Mouse (Mus musculus) naive thymus-derived CD4-positive, alpha-beta T cell, adult 2 months (primary cell): ENCODE data around the gene 4632433K11Rik.

Experiments
- DNase-seq: peaks from one replicate; pipeline ENCODE4 v3.0.0-alpha.2; 2011; ENCODE audit warnings: low read depth

Gene 4632433K11Rik

GRCm38 (mm10) chr7:5020000-5020681, 13.8 kb upstream of the 4632433K11Rik start, which contains the start of the genes Zfp865 and Ccdc106:
TSS of gene Zfp865 (plus strand) at chr7:5020376.
TSS of gene Ccdc106 (plus strand) at chr7:5020553.
- DNase-seq, result peak; percentile 99

DNA sequence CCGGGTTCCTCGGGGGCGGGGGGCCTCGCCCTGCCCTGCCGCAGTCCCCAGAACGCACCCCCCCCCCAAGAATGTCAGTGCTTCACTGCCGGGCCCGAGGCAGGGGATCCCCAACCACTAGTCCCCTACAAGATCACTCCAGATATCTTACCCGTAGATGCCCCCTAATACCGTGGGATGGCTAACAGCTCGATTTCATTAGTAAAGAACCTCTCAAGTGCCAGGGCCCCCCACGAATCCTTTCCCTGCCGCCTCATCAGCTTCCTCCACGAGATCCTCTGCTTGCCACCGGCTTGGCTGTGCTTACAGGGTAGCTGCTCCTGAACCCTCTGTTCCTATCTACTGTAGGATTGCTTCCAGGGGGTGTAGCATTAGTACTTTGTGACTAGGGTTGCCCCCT, 13.2 kb upstream of the 4632433K11Rik start:
- no peak for DNase-seq

DNA sequence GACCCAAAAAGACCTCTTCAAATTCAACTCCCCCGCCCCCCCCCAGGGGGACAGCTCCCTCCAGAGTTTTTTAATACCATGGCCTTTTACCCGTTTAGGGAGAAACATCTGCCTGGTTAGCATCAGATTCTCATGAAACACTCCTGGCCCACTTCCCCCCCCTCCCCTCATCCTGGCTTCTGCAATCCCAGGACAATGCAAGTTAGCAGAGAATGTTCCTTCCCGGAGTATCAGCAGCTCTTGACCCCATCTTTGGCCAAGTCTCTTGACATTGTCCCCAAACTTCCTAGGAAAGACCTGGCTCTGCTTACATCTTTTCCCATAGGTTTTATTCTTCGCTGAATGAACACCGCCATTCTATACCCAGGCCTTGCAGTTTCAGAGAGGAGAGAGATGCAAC, 12.7 kb upstream of the 4632433K11Rik start:
- DNase-seq, result no peak

DNA sequence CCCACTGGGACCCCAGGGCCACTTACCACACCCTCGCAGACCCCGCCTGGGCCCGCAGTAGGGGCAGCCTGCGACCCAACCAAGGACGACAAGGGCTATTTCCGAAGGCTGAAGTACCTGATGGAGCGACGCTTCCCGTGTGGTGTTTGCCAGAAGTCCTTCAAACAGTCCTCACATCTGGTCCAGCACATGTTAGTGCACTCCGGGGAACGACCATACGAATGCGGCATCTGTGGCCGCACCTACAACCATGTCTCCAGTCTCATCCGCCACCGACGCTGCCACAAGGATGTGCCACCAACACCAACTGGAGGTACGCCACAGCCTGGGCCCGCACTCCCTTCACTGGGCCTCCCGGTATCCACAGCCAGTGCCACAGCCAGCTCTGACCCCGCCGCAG, 4.4 kb upstream of the 4632433K11Rik start:
- DNase-seq, result no peak

GRCm38 (mm10) chr7:5029946-5030345, 4.0 kb upstream of the 4632433K11Rik start:
- DNase-seq, result no peak

DNA sequence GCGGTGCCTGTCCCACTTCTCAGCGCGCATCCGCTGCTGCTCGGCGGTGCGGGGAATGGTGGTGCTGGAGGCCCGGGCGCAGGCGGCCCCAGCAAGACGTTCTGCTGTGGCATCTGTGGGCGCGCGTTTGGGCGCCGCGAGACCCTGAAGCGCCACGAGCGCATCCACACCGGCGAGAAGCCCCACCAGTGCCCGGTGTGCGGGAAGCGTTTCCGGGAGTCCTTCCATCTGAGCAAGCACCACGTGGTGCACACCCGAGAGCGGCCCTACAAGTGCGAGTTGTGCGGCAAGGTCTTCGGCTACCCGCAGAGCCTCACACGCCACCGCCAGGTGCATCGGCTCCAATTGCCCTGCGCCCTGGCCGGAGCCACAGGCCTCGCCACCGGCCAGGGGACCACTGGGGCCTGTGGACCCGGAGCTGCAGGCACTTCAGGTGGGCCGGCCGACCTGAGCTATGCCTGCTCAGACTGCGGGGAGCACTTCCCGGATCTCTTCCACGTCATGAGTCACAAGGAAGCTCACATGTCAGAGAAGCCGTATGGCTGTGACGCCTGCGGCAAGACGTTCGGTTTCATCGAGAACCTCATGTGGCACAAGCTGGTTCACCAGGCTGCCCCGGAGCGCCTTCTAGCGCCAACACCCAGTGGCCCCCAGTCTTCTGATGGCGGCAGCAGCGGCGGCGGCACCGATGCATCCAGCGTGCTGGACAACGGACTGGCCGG, 3.2 kb upstream of the 4632433K11Rik start:
- DNase-seq, result no peak

DNA sequence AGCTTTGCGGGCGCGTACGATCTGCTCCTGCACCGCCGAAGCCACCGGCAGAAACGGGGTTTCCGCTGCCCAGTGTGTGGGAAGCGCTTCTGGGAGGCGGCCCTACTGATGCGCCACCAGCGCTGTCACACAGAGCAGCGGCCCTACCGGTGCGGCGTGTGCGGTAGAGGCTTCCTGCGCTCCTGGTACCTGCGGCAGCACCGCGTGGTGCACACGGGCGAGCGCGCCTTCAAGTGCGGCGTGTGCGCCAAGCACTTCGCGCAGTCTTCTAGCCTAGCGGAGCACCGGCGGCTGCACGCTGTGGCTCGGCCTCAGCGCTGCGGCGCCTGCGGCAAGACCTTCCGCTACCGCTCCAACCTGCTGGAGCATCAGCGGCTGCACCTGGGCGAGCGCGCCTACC, 2.4 kb upstream of the 4632433K11Rik start:
- no peak for DNase-seq

DNA sequence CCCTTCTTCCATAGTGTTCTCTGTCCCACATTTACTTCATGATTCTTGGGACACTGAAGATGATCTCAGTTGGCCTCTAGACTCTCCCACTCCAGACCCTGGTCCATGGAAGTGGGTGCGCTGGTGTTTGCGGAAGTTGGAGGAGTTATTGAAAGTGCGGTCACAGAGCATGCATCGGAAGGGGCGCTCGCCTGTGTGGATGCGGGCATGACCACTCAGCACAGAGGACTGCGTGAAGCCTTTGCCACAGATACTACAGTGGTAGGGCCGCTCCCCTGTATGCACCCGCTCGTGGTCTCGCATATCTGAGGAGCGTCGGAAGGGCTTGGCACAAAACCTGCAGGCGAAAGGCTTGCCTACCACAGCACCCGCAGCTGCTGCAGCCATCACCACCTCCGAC, 1.7 kb downstream of the 4632433K11Rik start:
- no peak for DNase-seq

GRCm38 (mm10) chr7:5036136-5036535, 2.2 kb downstream of the 4632433K11Rik start:
- no peak for DNase-seq

DNA sequence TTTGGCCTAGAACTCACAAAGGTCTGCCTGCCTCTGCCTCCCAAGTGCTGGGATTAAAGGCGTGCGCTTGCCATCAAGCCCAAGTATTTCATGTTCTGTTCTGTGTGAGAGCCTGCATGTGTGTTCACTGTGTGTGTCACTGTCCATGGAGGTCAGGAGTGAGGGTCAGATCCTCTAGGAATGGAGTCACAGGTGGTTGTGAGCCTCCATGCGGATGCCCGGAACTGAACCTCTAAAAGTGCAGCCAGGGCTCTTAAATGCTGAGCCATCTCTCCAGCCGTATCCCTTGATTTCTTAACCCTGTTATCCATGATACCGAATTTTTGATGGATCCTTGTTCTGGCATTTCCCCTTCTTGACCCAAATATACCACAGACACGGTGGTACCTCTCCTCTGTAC, 3.1 kb downstream of the 4632433K11Rik start:
- DNase-seq, result no peak

- DNase-seq, result no peak
These were observed 3.5 kb downstream of the 4632433K11Rik start for GRCm38 (mm10) chr7:5037467-5037866.

DNA sequence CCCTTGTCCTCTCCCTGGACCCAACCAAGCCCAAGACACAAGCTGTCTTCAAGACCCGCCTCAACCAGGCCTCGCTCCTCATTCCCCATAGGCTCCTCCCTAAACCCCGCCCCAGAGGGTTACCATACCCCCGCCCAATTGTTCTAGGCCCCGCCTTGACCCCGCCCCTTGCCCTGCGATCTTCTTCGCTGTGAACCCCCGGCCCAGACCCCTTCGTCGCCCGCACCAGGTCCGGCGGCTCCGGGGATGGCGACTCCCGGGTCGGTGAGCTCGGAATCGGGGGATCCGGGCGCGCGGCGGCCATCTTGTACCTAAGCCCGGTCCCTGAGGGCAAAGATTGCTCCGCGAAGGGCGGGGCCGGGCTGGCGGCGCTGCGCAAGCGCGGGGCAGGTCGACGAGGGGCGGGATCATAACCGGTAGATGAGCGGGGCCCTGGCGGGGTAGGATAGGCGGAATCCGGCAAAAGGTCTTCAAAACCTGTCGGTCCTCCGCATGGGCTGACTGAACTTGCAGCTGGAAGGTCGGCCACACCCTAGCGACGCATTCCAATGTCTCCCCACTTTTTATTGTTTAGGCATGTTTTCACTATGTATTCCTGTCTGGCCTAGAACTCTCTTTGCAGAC, 4.3 kb downstream of the 4632433K11Rik start, which contains the start of gene Zfp784:
TSS of gene Zfp784 (minus strand) at position 338 of the 624 bp plus-strand sequence.
- peak; percentile 96 for DNase-seq

- DNase-seq, result no peak
These were observed 5.0 kb downstream of the 4632433K11Rik start for GRCm38 (mm10) chr7:5038940-5039339.

DNA sequence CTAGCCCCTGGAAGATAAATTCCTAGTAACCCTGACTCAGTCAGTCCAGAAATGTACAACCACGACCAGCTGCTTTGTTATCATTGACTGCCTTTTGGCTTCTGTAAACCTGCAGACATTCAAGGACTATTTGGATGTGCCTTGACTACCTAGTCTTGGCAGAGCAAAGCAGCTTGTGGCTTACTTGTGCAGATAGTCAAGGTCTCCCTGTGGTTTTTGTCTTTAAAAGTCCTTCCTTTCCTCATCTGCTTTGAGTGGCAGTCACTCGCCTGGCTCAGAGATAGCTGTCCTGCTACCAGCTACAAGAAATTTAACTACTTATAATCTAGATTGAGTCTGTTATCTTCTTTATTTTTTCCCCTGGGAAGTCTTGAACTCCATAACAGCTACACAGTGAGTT, 11.1 kb downstream of the 4632433K11Rik start:
- DNase-seq, result no peak

DNA sequence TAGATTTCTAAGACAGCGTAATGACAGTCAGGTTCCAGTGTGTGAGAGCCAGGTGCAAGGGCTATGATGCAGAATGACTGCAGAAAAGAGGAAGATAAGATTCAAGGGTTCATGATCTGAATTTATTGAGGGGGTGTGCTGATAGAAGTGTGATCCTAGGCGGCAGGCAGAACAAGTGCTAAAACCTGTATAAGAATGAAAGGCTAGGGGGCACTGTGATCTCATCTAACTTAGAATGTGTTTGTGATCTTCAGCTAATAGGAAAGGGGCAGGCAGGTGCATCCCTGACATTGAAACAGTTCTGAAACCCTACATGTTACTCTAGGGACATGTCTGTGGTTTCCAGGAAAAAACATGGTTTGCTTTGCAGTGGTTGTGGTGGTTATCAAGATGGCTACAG, 12.2 kb downstream of the 4632433K11Rik start:
- DNase-seq, result no peak

DNA sequence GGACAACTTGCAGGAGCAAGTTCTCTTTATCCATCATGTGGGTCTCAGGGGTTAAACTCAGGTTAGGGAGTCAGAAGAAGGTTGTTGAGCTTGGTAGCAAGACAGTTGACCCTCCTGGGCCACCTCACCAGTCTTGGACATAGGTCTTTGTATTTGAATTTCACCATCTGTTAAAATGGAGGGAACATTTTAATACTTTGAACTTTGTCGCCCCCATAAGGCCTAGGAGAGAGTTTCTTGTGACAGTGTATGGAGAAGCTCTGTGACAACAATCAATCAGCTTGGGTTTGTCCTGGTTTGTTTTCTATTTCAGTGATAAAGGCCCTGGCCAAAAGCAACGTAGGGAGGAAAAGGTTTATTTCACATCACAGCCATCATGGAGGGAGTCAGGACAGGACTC, 13.4 kb downstream of the 4632433K11Rik start:
- peak; percentile 78 for DNase-seq

DNA sequence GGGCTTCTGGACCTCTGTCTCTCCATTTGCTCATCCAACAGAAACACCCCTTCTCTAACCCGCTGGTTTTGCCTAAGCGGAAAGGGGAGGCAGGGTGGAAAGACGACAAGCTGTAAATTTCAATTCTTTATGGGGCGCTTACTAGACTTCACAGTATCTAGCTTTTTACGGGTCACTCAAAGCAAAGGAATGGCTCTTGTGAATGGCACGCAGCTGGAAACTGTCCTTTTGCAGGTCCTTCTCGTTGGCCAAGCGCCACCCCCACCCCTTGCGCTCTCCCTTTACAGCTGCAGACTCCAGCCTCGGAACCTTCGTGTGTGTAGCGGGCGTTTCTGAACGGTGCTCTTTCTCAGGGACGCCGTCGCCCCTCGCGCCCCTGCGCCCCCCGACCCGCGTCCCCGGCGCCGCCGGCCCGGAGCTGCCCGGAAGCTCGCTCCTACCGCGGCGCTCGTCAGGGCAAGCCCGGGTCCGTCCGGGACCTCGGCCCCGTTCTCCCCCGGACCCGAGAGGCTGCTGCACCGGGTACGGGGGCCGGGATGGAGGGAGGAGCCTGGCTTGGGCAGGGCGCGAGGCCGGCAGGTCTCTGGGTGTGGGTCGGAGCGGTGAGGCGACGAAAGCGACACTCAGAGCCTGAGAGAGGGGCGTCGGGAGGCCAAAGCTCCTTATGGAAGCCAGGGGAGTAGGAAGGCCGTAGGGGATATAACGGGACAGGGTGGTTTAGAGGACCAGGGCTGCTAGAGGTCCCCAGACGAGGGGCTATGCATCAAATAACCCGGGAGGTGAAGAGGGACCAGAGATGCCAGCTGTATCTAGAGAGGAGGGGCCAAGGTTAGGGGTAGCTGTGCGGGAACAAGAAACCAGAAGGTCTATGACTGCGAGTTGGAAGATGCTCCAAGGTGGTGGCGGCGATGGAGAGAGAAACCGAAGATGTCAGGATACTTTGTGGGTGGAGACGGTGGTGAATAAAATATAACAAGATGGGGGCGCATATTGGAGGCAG, 17.6 kb downstream of the 4632433K11Rik start, which contains the start of gene Zfp580:
TSS of gene Zfp580 (plus strand) at position 346 of the 1,000 bp plus-strand sequence.
- peak; percentile 83 for DNase-seq

GRCm38 (mm10) chr7:5052438-5052837, 18.5 kb downstream of the 4632433K11Rik start:
- DNase-seq, result peak; percentile 39

- no peak for DNase-seq
These were observed 19.0 kb downstream of the 4632433K11Rik start for GRCm38 (mm10) chr7:5052931-5053343.

DNA sequence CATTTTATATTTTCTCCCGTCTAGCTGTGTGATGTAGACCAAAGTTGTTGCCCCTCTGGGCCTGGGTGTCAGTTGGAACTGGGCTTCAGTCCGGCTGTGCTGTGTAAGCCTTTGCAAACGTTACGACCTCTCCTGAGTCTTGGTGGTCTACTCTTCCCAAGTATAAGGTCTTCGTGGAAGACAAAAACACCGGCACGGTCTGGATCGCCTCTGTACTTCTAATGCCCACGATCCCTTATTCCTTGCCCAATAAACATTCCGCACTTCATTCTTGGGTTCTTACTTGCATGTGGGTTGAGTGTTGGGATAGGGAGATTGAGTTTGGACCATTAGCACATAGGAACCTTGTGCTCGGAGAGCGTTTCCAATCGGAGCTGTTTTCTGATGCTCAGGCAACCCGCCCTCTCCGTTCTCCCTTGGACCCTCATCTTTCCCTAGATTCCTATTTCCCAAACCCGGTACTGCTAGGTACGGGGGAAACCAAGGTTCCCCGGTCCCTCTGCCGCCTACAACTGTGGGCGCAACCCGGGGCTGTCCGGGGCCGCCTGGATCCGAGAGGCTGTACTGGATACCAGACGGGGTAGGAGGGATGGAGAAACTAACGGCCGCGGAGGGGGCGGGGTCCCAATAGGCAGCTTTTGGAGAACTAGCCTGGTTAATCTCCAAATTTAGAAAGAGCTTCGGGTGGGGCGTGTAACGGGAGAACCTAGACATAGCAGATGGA, 19.7 kb downstream of the 4632433K11Rik start:
- DNase-seq, result no peak
